Mouse (Mus musculus): ENCODE measurements around the gene Itch.
"Not testable (repeated sequence)": the region's sequence is repeated elsewhere in the genome, so short reads cannot be mapped to it uniquely, and the experiment has no call there.

Itch gene

DNA sequence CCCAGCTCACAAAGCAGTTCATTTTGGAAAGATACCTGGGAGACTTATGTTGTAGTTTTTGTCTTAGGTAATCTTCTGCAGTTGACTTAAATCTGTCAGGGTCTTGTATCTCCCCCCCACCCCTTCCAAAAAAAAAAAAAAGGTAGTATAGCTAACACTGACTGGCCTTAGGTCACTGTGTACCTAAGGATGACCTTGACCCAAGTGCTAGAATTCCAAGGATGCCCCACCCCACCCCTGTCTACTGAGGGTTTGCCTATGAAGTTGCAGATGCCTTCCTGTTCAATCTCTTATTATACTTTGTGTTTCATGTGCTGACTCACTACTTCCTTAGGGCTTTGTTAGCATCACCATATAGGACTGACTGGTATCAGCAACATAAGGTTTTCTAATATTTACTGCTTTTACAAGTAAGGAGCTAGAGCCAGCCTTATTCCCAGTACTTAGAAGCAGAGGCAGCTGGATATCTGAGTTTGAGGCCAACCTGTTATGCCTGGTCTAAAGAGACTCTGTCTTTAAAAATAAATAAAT, 8.8 kb downstream of the Itch start:
- DNase-seq (ENCODE audit: low spot score in 2 of 2) = no peak

DNA sequence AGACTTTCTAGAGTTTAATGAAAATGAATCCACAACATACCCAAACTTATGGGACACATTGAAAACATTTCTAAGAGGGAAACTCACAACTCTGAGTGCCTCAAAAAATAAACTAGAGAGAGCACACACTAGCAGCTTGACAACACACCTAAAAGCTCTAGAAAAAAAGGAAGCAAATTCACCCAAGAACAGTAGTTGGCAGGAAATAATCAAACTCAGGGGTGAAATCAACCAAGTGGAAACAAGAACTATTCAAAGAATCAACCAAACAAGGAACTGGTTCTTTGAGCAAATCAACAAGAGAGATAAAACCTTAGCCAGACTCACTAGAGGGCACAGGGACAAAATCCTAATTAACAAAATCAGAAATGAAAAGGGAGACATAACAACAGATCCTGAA, 16.0 kb downstream of the Itch start:
- not testable (repeated sequence) for DNase-seq (ENCODE audit: low spot score in 2 of 2)

DNA sequence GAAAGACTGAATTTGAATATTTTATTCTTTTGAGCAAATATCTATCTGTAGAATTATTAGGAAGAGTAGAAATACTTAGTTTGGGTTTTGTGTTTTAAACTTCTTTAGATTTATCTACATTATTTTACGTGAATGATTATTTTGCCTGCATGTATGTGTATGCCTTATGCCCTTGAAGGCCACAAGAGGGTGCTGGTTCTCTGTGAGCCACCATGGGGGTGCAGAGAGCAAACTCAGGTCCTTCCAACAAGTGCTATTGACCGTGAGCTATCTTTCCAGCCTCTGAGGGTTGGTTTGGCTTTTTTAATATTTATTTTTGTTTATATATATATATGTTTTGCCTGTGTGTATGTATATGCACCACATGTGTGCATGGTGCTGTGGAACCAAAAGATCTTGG, 74.1 kb downstream of the Itch start:
- DNase-seq (ENCODE audit: low spot score in 2 of 2) = peak in 1 of 2 experiments; percentile 18

DNA sequence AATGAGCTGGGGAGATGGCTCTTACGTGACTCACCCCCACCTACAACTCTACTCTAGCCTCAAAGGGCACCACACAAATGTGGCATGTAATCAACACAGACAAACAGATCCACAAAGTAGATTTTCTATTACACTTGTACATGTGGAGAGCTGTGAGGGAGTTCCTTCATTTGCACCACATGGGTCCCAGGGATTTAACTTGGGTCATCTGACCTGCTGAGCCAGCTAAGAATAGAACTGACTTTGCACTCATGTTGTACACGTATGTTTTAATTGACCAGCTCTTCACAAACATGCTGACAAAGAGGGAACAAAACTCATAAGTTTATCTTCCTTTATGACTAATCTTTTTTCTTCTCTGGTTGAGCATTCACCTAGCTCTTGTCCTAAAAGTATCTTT, 89.8 kb downstream of the Itch start:
- DNase-seq (ENCODE audit: low spot score in 2 of 2) = no peak

DNA sequence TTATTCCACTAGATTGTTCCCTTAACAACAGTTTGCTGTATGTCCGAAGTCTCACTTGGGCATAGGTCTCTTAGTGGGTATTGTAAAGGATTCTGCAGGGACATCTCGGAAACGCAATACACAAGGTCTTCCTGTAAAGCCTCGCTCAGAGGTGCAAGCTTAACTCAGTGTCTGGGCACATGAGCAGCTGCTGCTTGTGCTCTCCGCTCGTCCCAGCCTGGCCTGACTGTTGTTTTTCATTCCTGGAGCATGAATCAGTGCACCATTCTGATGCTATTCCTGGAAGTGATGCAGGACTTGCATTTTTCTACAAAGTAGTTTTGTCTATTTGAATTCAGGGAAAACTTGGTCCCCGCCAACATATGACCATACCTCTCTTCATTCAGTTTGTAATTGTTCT, 91.4 kb downstream of the Itch start:
- DNase-seq (ENCODE audit: low spot score in 2 of 2) = no peak

DNA sequence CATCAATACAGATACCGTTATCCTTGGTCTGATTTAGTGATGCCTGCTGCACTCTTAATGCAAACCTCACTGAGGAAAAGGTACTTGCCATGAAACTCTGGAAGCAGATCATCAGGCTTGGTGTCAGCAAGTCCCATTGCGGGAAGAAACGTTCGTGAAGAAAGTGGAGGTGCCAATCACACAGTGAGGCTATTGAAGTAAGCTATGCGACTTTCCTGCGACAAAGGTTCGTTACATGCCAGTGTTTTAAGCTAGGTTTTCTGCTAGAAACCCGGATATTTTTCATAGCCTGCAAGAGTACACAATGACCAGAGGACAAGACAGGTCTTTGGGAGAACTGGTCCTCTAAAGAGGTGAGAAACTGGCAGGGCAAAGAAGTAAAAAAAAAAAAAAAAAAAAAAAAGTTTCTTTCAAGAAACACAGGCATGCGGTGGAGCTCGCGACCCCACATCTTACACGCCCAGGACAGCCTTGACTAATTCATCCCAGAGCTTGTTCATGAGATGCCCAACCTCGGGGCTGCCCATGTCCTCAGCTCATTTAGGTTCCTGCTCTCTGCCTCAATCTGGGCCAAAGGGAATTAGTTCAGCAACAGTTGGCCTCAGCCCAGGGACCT, 102.5 kb downstream of the Itch start:
- no peak for DNase-seq (ENCODE audit: low spot score in 2 of 2)

DNA sequence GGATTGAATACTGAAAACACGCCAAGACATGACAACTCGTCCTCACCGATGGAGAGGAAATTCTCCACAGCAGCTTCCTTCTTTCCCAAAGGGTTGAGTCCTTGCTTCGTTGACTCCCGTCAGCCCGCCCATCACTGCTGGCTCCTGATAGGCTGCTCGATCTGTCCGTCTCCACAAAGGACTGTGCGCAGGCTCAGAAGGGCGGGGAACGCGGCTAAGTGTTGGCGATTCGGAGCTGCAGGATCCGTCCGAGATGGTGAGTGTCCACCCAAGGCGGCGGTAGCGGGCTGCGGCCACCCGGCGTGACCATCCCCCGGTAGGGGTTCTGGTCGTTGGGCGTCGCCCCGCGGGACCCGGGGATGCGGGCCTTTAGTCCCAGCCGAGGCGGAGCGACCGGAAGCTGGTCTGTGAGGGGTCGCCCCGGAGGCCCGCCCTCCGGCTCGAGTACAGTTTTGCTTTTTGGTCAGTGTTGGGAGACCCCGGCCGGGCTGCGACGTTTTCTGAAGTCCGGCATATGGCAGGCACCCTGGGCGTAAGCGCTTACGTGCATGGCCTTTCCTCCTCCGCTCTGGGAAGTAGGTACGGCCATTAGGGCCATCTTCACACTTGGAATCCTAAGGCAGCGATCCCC, 103.2 kb downstream of the Itch start, which contains the start of gene Dynlrb1:
Gene Dynlrb1 (plus strand): TSS at position 172 of the 631 bp plus-strand sequence.
- peak; percentile 97 to 99 for DNase-seq (ENCODE audit: low spot score in 2 of 2)

DNA sequence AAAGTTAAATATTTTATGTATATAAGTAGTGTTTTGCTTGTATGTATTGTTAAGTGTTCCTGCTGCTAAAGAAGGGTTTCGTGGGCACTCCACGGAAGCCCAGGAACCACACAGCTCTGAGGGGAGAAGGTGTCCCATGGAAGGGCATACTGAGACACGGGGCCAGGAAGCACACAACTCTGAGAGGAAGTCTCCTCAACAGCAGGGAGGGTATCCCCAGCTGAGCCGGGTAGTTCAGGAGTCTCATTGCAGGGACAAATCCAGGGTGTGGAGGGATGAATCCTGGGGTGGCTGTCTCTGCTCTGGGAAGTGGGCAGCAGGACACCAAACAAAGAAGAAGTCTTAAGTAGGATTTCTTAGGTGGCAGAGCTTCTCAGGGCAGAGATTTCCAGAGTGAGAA, 104.0 kb downstream of the Itch start:
- no peak for DNase-seq (ENCODE audit: low spot score in 2 of 2)

DNA sequence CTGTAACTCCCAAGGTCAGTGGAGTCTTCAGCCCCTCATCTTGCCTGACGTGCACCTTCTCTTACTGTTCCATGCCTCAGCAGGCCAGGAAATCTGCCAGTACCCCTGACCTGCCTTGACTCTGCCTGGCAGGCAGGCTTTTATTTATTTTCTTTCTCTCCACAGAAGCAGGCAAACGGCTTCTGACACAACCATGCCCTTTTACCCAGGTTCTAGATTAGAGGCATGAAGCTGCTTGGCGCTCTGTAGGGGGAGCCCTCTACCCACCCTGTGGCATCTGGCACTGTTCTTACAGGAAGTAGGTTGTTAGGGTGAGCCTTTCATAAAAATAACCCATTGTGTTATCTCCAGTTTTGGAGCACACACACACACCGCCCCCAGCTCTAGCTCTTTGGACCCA, 107.6 kb downstream of the Itch start:
- DNase-seq (ENCODE audit: low spot score in 2 of 2) = no peak

DNA sequence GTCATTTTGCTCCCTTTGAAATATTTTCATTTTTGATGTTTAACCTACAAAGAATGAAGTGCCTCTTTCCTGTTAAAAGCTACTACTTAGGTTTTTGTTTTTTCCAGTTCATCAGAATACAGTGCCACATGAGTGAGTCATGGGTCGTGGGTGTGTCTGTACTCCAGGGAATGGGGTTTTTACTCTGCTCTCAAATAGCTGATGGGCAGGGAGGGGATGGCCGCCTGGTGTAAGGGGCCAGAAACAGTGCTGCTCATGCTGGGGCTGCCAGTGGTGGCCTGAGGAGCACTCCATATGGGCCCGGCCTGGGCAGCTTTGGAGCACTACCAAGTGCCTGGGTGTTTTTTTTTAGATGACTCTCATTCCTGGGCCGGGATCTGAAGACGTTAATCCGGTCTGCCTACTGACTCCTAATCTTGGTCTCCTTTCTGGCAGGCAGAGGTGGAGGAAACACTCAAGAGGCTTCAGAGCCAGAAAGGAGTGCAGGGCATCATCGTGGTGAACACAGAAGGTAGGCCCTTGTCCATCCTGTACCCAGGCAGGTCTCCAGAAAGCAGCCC, 109.1 kb downstream of the Itch start:
- DNase-seq (ENCODE audit: low spot score in 2 of 2) = no peak

DNA sequence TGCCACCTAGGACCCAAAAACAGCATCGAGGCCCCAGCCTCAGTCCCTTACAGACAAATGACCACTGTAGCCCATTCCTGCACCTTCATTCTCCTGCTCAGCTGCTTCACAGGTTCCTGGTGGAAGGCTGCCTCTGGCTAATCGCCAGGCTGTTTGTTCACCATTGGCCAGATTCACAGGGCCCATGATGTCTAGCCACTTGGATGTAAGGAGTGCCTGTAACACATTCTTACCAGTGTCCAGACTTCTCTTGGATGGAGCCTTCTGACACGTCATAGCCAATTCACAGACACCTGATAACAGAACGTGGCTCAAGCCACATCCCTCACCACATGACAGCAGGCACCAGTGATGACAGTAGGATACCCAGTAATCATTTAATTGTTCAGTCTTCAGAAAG, 112.9 kb downstream of the Itch start:
- no peak for DNase-seq (ENCODE audit: low spot score in 2 of 2)

DNA sequence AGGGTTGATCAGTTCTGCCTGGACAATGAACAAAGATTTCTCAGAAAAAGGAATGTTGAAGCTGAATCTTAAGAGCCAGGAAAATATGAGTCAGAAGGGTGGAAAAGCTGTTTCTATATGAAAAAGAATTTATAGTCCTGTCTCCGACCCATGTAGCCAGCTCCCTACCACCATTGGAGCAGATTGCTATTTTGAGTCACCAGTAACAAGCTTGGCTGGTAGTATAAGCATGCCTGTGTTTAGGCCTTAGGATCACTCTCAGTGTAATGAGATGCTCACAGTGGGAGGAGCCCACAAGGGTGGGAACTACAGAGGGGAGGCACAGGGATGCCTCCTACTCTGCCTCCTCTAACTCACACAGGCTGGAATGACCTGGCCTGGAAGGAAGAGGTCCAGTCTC, 114.9 kb downstream of the Itch start:
- DNase-seq (ENCODE audit: low spot score in 2 of 2) = no peak

DNA sequence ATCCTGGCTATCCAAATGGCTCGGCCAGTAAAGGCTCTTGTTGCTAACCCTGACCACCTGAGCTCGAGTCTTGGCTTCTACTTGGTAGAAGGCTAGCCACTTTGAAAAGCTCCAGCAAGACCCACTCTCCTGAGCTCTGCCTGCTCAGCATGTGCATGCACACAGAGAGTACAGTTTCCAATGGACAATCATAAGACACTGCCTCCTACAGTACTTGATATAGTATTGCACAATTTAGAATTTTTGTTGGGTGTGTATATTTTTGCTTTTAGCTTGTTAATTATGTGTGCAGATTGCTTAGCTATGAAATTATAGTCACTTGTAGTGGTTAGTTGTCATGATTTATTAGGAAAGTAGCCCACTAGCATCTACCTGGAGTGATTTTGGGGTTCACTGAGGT, 115.4 kb downstream of the Itch start:
- no peak for DNase-seq (ENCODE audit: low spot score in 2 of 2)

DNA sequence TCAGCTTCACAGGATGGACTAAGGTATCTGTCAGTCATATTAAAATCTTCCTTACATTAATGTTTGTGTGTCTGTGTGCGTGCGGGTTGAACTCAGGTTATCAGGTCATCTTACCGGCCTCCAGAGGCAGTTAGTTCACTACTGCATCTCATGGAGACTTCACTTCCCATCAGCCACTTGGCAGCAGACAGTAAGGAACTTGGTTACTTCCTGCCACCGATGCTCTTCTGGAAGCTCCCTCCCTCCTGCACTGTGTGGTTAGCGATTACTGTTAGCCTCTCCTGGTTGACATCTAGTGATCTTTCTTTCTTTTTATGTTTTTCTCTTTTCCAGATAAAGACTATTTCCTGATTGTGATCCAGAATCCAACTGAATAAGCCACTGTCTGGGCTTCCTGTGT, 116.3 kb downstream of the Itch start:
- no peak for DNase-seq (ENCODE audit: low spot score in 2 of 2)

DNA sequence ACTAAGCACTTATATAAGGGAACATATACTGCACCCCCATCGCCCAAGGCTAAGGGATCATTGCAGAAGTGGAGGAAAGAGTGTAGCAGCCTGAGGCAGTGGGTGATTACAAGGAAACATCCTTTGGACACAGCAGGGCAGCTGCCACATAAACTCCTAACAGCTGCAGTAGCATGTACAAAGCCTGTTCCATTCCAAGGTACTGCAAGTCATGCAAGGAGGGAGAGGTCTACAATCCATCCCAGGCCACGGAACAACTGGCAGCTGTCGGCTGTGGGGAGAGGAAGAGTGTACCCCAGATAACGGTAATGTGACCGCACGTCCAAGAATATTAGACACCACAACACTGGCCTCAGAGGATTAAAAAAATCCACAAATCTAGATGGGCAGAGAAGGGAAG, 132.2 kb downstream of the Itch start:
- no peak for DNase-seq (ENCODE audit: low spot score in 2 of 2)

DNA sequence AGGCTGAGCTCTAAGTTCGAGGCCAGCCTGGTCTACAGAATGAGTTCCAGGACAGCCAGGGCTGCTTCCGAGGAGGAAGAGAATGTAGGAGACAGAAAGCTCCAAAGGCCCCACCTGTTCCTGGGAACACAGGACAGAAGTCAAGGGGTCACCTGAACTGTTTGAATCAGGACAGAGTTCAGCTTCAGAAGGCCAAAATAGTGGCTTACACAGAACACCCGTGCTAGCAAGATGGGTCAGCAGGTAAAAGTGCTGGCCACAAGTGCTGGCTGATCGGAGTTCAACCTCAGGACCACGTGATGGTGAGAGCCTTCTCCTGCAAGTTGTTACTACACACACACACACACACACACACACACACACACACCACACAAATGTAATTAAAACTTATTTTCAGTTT, 133.6 kb downstream of the Itch start:
- DNase-seq (ENCODE audit: low spot score in 2 of 2) = no peak

DNA sequence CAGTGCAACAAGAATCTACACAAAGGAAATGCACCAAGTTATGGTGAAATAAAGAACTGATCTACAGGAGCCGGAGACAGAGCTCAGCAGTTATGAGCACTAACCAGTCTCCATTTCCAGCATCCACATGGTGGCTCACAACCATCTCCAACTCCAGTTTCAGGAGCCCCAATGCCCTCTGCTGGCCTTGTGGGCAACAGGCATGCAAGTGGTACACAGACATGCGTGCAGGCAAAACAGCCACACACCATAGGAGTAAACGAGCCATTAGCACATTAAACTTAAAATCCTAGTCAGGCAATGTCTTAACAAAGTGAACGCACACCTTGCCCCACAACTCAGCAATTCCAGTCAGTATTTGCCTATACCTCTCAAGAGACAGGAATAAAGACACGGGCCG, 138.6 kb downstream of the Itch start:
- DNase-seq (ENCODE audit: low spot score in 2 of 2) = no peak

DNA sequence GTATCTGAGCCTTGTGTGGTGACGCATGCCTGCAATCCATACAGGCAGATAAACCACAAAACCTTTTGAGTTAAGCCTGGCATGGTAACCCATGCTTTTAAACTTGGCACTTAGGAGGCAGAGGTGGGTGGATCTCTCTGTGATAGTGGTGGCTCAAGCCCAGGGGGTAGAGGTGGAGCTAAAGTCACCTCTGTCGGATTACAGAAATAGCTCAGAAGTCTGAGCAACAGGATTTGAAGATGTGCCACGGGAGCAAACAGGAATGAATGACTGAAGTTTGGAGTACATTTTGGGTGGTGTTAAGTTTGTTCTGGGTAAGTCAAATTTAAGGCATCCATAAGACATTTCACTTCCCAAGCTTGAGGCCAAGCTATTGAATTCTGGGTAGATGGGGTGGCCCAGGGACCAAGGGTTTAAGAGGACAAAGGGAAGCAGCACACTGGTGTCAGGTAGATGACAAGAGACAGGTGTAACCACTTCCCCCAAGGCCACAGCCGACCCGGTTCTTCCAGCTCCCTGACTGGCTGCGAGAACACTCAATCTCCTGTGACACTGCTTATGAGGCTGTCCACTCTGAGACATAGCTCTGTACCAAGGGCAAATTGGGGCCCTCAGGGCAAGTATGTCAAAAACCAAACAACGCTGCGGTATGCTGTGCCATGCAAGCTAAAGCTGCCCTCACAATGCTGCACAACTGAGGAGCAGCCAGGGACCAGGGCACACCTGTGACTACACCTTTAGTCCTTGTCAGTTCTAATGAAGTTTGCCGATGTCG, 139.3 kb downstream of the Itch start:
- DNase-seq (ENCODE audit: low spot score in 2 of 2) = no peak

DNA sequence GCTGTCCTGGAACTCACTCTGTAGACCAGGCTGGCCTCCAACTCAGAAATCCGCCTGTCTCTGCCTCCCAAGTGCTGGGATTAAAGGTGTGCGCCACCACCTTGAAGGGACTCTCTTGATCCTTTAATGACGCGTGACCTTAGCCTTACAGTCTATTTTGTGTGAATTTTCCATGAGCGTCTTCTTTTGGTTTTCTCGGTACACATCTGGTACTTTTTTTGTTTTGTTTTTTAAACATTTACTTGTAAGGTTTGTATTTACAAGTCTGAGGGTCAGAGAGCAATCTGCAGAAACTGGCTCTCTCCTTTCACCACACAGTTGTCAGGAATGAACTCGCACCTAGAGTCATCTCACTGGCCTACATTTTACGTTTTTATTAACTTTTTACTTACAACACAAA, 140.3 kb downstream of the Itch start:
- DNase-seq (ENCODE audit: low spot score in 2 of 2) = no peak

DNA sequence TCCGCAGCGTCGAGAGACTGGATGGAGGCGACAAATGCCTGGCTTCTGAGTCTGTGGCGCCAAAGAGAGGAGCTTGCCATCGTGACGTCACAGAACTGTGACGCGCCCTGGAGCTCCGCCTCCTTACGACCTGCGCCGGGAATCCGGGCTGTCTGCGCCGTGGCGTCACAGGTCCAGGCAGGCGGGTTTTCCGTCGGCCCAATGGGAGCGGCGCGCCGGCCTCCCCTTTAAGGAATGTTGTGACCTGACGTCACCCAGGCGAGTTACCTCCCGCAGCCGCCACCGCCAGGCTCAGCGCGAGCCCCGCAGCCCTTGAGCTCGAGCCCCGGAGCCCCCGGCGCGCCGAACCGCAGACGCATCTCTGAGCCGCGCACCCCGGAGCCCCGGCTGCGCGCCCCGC, 142.9 kb downstream of the Itch start, which contains the start of gene Map1lc3a:
Gene Map1lc3a (plus strand): TSS at position 103 of the 400 bp plus-strand sequence.
- peak; percentile 91 to 95 for DNase-seq (ENCODE audit: low spot score in 2 of 2)
